Mouse (Mus musculus) ES-E14 (cell line): Measurements from ENCODE around the gene Gdpd4. TPM values are rescaled to one million over a fixed set of nuclear protein-coding genes. Genes with fewer than 3 reads are reported as not detected.

Experiments used
- DNase-seq: peaks from one replicate; pipeline ENCODE4 v3.0.0-alpha.2; 2013; ENCODE audit warnings: low read depth, low spot score
- H3K27ac ChIP-seq: 2 replicates; pipeline ENCODE4 v1.5.1; 2012; ENCODE audit warnings: low read depth, mild to moderate bottlenecking, low read length, moderate library complexity, mixed read lengths; ENCODE audit not compliant: poor library complexity, insufficient read depth, severe bottlenecking
- H3K36me3 ChIP-seq: 2 replicates; pipeline ENCODE4 v1.6.1; 2012; ENCODE audit warnings: mild to moderate bottlenecking, low read length, moderate library complexity, mixed read lengths; ENCODE audit not compliant: control insufficient read depth, poor library complexity, insufficient read depth, severe bottlenecking
- H3K4me1 ChIP-seq, 2 experiments: fragments of 150-350 bp in 1 of 2; sonication (generic) in 1 of 2; 2 replicates each; pipeline ENCODE4 v1.6.1; 2012; ENCODE audit warnings: low read length in 2 of 2, mild to moderate bottlenecking in 1 of 2, mixed read lengths in 1 of 2; ENCODE audit not compliant: control insufficient read depth in 2 of 2, insufficient read depth in 2 of 2, poor library complexity in 1 of 2
- H3K4me3 ChIP-seq, 2 experiments: fragments of 150-350 bp in 1 of 2; sonication (generic) in 1 of 2; 2 replicates each; pipeline ENCODE4 v1.5.1; 2012; ENCODE audit warnings: low read length in 2 of 2, low read depth in 1 of 2, mild to moderate bottlenecking in 1 of 2, mixed read lengths in 1 of 2; ENCODE audit not compliant: insufficient read depth in 1 of 2, poor library complexity in 1 of 2, severe bottlenecking in 1 of 2
- H3K9ac ChIP-seq: 2 replicates; pipeline ENCODE4 v1.6.1; 2012; ENCODE audit warnings: low read depth, mild to moderate bottlenecking, low read length, mixed read lengths; ENCODE audit not compliant: poor library complexity, insufficient read depth, severe bottlenecking
- H3K9me3 ChIP-seq: fragments of 150-350 bp; sonication (generic); 2 replicates; pipeline ENCODE4 v1.6.1; 2012; ENCODE audit warnings: low read depth, mild to moderate bottlenecking, low read length; ENCODE audit not compliant: control insufficient read depth, insufficient read depth
- CHD2 ChIP-seq: IDR thresholded peaks from 2 replicates; pipeline ENCODE4 v1.6.1; 2014; ENCODE audit warnings: mild to moderate bottlenecking, low read depth, low read length, inconsistent platforms
- HCFC1 ChIP-seq: IDR thresholded peaks from 2 replicates; pipeline ENCODE4 v1.6.1; 2012; ENCODE audit warnings: low read length, inconsistent platforms, borderline replicate concordance; ENCODE audit not compliant: insufficient read depth
- MAFK ChIP-seq: IDR thresholded peaks from 2 replicates; pipeline ENCODE4 v1.6.1; 2014; ENCODE audit warnings: mild to moderate bottlenecking, low read depth, low read length, inconsistent platforms; ENCODE audit not compliant: insufficient read depth
- ZC3H11A ChIP-seq: IDR thresholded peaks from 2 replicates; pipeline ENCODE4 v1.6.1; 2012; ENCODE audit warnings: low read depth, mild to moderate bottlenecking, inconsistent platforms, low read length, borderline replicate concordance
- ZNF384 ChIP-seq: IDR thresholded peaks from 2 replicates; pipeline ENCODE4 v1.6.1; 2012; ENCODE audit warnings: low read depth, low read length, inconsistent platforms
- in situ Hi-C, 2 experiments: fragments of 600-800 bp; cut with MboI; formaldehyde crosslinking; loops; one replicate each; pipeline ENCODE4 v1.15.1; 2025; ENCODE audit warnings: low sequenced_read_pairs in 2 of 2, inconsistent platforms in 1 of 2; ENCODE audit not compliant: unreplicated experiment in 2 of 2
- total RNA-seq: library from RNA; depleted of rRNA; stranded (reverse); fragments of 300-350 nt; gene quantifications from 2 replicates; pipeline ENCODE4 v1.2.3, GENCODE M21; 2012; rRNA removed

The Gdpd4 gene
- not detected in 2 replicates for total RNA-seq

GRCm38 (mm10) chr7:97919742-97920141 lies at the start of gene Gdpd4:
TSS of gene Gdpd4 (plus strand) at chr7:97919955.
- no peaks in the 10 kb centered on the region for H3K9me3 ChIP-seq
- H3K36me3 ChIP-seq = no peaks in the 10 kb centered on the region
- DNase-seq = peak; percentile 4
- no peak within 1 kb of the TSS for H3K9ac ChIP-seq
- peak within 1 kb of the TSS in 1 of 2 experiments; percentile 30; a peak in 1 of 4 replicates for H3K4me3 ChIP-seq
- H3K4me1 ChIP-seq = 0 out of 4 replicates have a peak, but pooled peaks cover 0 to 4% of the 10 kb centered on the region in 2 experiments
- TF ChIP-seq CHD2 (no peak), ZNF384 (no peak), ZC3H11A (no peak), MAFK (no peak), HCFC1 (no peak)
- in situ Hi-C loops = no loop called here
- H3K27ac ChIP-seq = no peak within 1 kb of the TSS

- TF ChIP-seq MAFK = no peak
- Histone ChIP-seq H3K9ac (no peak overlapping the region), H3K36me3 (no peaks in the 10 kb centered on the region), H3K4me3 (no peak overlapping the region), H3K4me1 (no peaks in the 10 kb centered on the region), H3K27ac (no peak overlapping the region), H3K9me3 (no peaks in the 10 kb centered on the region)
- no peak for DNase-seq
- in situ Hi-C loops = no loop called here
Measured at GRCm38 (mm10) chr7:97872396-97872795, 47.4 kb upstream of the Gdpd4 start.

GRCm38 (mm10) chr7:97873317-97873716 lies 46.4 kb upstream of the Gdpd4 start:
- H3K9ac ChIP-seq = no peak overlapping the region
- no peaks in the 10 kb centered on the region for H3K9me3 ChIP-seq
- no peak for DNase-seq
- H3K27ac ChIP-seq = no peak overlapping the region
- no peak for TF ChIP-seq MAFK
- TF ChIP-seq CHD2 = no peak
- no peak for TF ChIP-seq ZNF384
- no peak for TF ChIP-seq HCFC1
- no peaks in the 10 kb centered on the region for H3K36me3 ChIP-seq
- H3K4me1 ChIP-seq = no peaks in the 10 kb centered on the region
- no peak overlapping the region for H3K4me3 ChIP-seq
- in situ Hi-C loops = no loop called here

DNA sequence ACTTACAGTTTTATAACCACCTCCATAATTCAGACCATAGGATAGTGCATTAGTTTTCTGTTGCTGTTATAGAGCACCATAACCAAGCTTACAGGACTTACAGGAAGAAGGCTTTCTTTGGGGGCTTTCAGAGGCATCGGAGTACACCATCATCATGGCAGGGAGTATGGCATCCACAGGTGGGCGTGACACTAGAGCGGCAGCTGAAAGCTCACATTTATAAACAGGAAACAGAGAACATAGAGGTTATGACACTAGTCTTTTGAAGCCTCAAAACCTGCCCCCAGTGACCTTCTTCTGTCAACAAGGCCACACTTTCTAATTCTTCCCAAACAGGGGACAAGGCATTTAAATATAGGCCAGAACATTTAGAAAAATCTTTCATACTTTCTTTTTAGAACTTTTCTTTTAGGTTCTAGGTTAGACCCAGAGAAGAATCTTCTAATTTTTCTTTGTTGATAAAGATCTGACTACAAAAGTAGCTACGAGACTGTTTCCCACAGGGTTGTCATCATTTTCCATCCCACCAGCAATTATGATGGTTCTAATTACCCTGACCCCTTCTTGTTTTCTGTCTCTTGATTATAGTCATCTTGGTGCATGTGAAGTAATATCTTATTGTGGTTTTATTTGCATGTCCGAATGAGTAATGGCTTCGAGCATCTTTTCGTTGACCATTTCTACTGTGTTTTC lies 41.8 kb upstream of the Gdpd4 start:
- no peak for TF ChIP-seq MAFK
- TF ChIP-seq ZNF384 = no peak
- no peak for TF ChIP-seq ZC3H11A
- TF ChIP-seq HCFC1 = no peak
- TF ChIP-seq CHD2 = no peak
- in situ Hi-C loops = no loop called here
- no peak for DNase-seq

DNA sequence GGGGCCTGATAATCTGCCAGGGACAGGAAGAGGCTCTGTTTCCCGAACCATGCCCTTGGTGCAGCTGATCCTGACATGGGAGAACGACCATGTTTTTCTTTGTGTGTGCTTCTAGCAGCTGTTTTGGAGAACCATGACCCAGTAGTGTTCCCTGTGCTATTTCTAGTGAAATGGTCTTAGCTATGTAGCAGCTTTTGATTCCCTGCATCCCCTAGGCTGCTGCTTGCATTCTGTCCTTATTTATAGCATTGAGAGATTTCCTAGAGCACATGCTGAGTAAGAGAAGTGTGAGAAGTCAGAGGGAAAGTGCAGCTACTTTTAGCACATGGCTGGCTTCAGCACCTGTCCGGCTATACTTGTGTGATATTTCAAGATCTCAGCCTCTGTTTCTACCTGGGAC lies 8.1 kb upstream of the Gdpd4 start:
- no peak overlapping the region for H3K27ac ChIP-seq
- no peaks in the 10 kb centered on the region for H3K9me3 ChIP-seq
- H3K4me3 ChIP-seq = no peak overlapping the region
- no peak overlapping the region for H3K9ac ChIP-seq
- H3K4me1 ChIP-seq = no peaks in the 10 kb centered on the region
- TF ChIP-seq ZC3H11A (no peak), CHD2 (no peak), HCFC1 (no peak), MAFK (no peak)
- no peak for DNase-seq
- H3K36me3 ChIP-seq = peaks cover 4% of the 10 kb centered on the region
- in situ Hi-C loops = no loop called here

More for the DNA sequence above, 41.8 kb upstream of the Gdpd4 start:
- Histone ChIP-seq H3K27ac (no peak overlapping the region), H3K9me3 (no peaks in the 10 kb centered on the region), H3K9ac (no peak overlapping the region), H3K4me3 (no peak overlapping the region), H3K36me3 (no peaks in the 10 kb centered on the region), H3K4me1 (no peaks in the 10 kb centered on the region)
